Mouse (Mus musculus): Measurements from ENCODE around the gene Mettl7a1.
A peak's percentile ranks its signal among the peaks of the same experiment; 100 is the strongest.
"Not testable (repeated sequence)": the region's sequence is repeated elsewhere in the genome, so short reads cannot be mapped to it uniquely, and the experiment has no call there.

Gene Mettl7a1

GRCm38 (mm10) chr15:100345484-100345883, 41.5 kb downstream of the Mettl7a1 start:
- no peak for DNase-seq (ENCODE audit: low spot score in 2 of 2)

DNA sequence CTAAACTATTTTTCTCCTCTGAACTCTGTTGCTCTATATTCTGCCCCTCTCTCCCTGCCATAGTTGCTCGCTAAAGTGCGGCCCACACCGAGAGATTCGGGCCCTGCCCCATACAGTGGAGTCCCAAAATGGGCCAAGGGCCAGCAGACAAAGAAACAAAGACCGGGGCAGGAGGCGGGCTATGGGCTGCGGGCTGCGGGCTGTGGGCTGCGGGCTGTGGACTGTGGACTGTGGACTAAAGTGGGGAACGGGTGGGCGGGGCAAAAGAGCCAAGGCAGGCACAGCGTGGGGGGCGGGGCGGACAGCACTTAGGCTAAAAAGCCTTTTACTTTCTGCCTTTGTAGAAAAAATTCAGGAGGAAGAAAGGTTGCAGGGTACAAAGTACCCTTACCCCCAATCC, 42.8 kb downstream of the Mettl7a1 start:
- DNase-seq (ENCODE audit: low spot score in 2 of 2) = no peak

DNA sequence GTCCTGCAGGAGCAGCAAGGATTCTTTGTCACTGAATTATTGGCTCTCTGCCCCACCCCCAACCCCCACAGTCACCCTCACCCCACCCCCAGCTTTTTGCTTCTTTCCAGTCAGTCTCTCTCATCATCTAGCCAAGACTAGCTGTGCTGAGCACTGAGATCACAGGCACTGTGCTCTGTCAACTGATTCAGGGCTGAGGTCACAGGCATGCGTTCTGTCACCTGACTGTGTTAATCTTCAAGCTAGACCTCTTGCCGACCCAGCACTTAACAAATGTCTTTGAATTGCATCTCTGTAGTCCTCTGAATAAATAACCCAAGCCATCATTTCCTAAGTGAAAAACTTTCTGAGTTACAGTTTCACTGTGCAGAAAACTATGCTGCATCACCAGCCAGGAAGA, 45.6 kb downstream of the Mettl7a1 start:
- DNase-seq (ENCODE audit: low spot score in 2 of 2) = no peak

- DNase-seq (ENCODE audit: low spot score in 2 of 2) = no peak
Measured at GRCm38 (mm10) chr15:100351501-100352060, 47.6 kb downstream of the Mettl7a1 start.

DNA sequence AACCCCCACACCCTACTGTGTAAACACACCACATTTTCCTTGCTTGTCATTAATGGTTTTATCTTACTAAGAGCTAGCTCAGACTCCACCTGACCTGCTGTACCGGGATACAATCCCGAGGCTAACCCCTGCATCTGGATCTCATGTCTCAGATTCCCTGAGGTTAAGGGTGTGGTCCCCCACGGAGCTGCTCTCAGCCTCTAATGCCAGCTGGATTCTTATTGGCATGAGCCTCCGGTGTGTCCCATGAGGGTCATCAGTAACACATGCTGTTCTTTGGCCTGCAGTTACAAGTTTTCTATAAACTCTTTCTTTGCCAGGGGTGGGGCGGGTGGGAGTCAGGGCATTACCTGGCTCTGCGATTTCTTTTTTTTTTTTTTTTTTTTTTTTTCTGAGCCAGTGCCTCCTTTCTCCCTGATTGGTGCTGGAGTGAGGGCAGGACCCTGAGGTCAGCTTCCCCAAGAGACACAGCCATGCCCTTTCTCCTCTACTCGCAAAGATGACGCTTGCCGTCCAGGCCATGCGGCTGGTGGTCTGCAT, 48.8 kb downstream of the Mettl7a1 start, which contains the start of the genes Methig1 and Mettl7a2:
TSS of gene Methig1 (plus strand) at position 439 of the 540 bp plus-strand sequence.
TSS of gene Mettl7a2 (plus strand) at position 490 of the 540 bp plus-strand sequence.
- DNase-seq (ENCODE audit: low spot score in 2 of 2) = no peak

GRCm38 (mm10) chr15:100353399-100353798, 49.5 kb downstream of the Mettl7a1 start:
- DNase-seq (ENCODE audit: low spot score in 2 of 2) = not testable (repeated sequence)

GRCm38 (mm10) chr15:100355876-100356275, 51.9 kb downstream of the Mettl7a1 start:
- no peak for DNase-seq (ENCODE audit: low spot score in 2 of 2)

DNA sequence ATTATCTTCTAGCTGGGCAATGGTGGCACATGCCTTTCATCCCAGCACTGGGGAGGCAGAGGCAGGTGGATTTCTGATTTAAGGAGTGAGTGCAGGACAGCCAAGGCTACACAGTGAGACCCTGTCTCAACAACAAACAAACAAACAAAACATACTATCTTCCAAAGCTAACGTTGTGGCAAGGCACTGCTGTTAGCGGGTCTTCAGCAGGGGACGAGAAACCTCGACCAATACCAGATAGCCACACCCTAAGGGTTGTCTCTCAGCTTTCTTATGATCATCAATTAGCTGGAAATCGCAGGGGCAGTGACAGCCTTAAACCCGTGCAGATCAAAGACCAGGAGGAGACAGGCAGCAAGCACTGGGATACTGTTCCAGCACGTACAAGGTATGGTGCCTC, 60.3 kb downstream of the Mettl7a1 start, which contains the start of gene Higd1c:
TSS of gene Higd1c (plus strand) at position 301 of the 400 bp plus-strand sequence.
- no peak for DNase-seq (ENCODE audit: low spot score in 2 of 2)

- DNase-seq (ENCODE audit: low spot score in 2 of 2) = not testable (repeated sequence)
Measured at GRCm38 (mm10) chr15:100365967-100366366, 62.0 kb downstream of the Mettl7a1 start.

- no peak for DNase-seq (ENCODE audit: low spot score in 2 of 2)
Measured at GRCm38 (mm10) chr15:100367119-100367518, 63.2 kb downstream of the Mettl7a1 start.

DNA sequence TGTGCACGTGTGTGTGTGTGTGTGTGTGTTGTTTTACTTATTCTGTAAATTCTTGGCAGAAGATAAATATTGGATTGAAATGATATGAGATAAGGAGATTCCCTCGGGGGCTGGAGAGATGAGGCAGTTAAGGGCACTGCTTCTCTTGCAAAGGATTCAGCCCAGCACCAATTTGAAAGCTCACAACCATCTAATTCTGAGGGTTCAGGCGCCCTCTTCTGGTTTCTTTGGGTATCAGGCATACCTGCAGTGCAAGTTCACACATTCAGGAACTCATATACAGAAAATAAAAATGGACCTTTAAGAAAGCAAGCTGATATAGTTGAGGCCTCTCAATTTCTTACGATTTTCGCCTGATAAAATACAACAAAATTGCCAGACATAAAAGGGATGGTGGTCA, 71.1 kb downstream of the Mettl7a1 start:
- DNase-seq (ENCODE audit: low spot score in 2 of 2) = peak in 1 of 2 experiments; percentile 68

GRCm38 (mm10) chr15:100377847-100378505, 74.0 kb downstream of the Mettl7a1 start:
- DNase-seq (ENCODE audit: low spot score in 2 of 2) = not testable (repeated sequence)

Measured in spleen, postnatal 10 days (tissue).